Mouse (Mus musculus): ENCODE measurements at regions not wholly inside any gene's neighbourhood (a gene's known extent, or its start where the extent isn't known, plus 50 kb on each side); places are given as distances from the start of the nearest gene placed in this dataset.
"Not testable (repeated sequence)": the region's sequence is repeated elsewhere in the genome, so short reads cannot be mapped to it uniquely, and the experiment has no call there.

GRCm38 (mm10) chr16:29746245-29746644 lies 167.1 kb downstream of the Opa1 start:
- DNase-seq = no peak

GRCm38 (mm10) chr16:29749167-29749566 lies 170.0 kb downstream of the Opa1 start:
- no peak for DNase-seq

GRCm38 (mm10) chr16:29754579-29755199 lies 175.6 kb downstream of the Opa1 start:
- DNase-seq = no peak

GRCm38 (mm10) chr16:29758246-29758645 lies 179.1 kb downstream of the Opa1 start:
- DNase-seq = no peak

- no peak for DNase-seq
Observed at GRCm38 (mm10) chr16:29759416-29759815, 180.3 kb downstream of the Opa1 start.

- DNase-seq = no peak
Observed at GRCm38 (mm10) chr16:29760627-29761026, 181.5 kb downstream of the Opa1 start.

- no peak for DNase-seq
Observed at GRCm38 (mm10) chr16:29761779-29762277, 182.7 kb downstream of the Opa1 start.

- DNase-seq = no peak
Observed at GRCm38 (mm10) chr16:29764376-29764775, 185.2 kb downstream of the Opa1 start.

GRCm38 (mm10) chr16:29765801-29766200 lies 186.7 kb downstream of the Opa1 start:
- not testable (repeated sequence) for DNase-seq

- DNase-seq = no peak
Observed at GRCm38 (mm10) chr16:29771320-29771719, 192.2 kb downstream of the Opa1 start.

- no peak for DNase-seq
Observed at GRCm38 (mm10) chr16:29771728-29772608, 192.8 kb downstream of the Opa1 start.

GRCm38 (mm10) chr16:29772609-29772988 lies 193.5 kb downstream of the Opa1 start:
- no peak for DNase-seq

GRCm38 (mm10) chr16:29773056-29773455 lies 193.9 kb downstream of the Opa1 start:
- no peak for DNase-seq

- DNase-seq = no peak
Observed at GRCm38 (mm10) chr16:29774949-29775348, 195.8 kb downstream of the Opa1 start.

- no peak for DNase-seq
Observed at GRCm38 (mm10) chr16:29775879-29776278, 196.7 kb downstream of the Opa1 start.

GRCm38 (mm10) chr16:29782441-29782840 lies 203.3 kb downstream of the Opa1 start:
- no peak for DNase-seq

GRCm38 (mm10) chr16:29785114-29785513 lies 206.0 kb downstream of the Opa1 start:
- DNase-seq = no peak

GRCm38 (mm10) chr16:29786540-29786939 lies 207.4 kb downstream of the Opa1 start:
- no peak for DNase-seq

GRCm38 (mm10) chr16:29787633-29788511 lies 208.7 kb downstream of the Opa1 start:
- DNase-seq = no peak

- no peak for DNase-seq
Observed at GRCm38 (mm10) chr16:29790064-29790463, 210.9 kb downstream of the Opa1 start.

GRCm38 (mm10) chr16:29799250-29799649 lies 220.1 kb downstream of the Opa1 start:
- no peak for DNase-seq

- DNase-seq = no peak
Observed at GRCm38 (mm10) chr16:29799893-29800292, 220.8 kb downstream of the Opa1 start.

- DNase-seq = no peak
Observed at GRCm38 (mm10) chr16:29800457-29800856, 221.3 kb downstream of the Opa1 start.
